Mouse (Mus musculus): ENCODE data around the gene Man2c1. TPM values are rescaled to one million over a fixed set of nuclear protein-coding genes. Genes with fewer than 3 reads are reported as not detected.
A peak's percentile ranks its signal among the peaks of the same experiment; 100 is the strongest.

Gene Man2c1
- total RNA-seq (2014; fragmentation: Nextera tagmentation) (66.7 and 68.5 TPM in 2 replicates), total RNA-seq (2017) (56.3 and 68.6 TPM in 2 replicates), polyA plus RNA-seq (2012) (106 and 122 TPM in 2 replicates)

DNA sequence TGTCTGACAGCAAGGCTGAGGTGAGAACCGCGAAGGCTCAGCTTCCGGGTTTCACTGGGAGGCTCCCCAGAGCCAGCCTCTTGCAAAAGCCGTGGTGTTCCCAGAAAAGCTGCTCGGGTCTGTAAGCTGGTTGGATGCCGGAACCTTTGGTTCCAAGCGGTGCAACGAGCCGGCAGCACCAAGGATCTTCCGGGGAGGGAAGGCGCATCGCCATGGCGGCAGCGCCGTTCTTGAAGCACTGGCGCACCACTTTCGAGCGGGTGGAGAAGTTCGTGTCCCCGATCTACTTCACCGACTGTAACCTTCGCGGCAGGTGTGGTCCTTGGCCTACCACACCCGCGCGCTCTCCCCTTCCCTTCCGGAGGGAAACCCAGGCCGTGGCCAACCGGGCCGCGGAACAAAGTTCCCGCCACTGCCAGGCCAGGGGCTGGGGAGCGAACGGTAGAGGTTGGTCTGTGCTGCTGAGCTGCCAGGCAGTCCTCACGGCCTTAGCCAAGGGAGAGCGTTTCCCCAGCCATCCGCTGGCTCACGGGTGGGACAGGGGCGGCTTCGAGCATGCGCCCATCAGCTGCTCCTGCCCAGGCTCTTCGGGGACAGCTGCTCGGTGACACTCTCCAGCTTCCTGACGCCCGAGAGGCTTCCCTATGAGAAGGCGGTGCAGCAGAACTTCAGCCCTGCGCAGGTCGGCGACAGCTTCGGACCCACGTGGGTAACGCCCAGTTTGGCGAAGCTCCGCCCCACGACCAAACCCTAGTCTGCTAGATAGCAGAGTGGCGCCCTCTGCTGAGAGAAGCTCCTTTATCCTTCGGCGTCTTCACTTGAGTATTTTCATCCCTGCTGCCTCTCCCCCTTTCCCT lies at the start of gene Man2c1:
Gene Man2c1 (plus strand): TSS at position 114 of the 857 bp plus-strand sequence.
- H3K36me3 ChIP-seq (replicated peaks) = peaks cover 68% of the 10 kb centered on the region
- ATAC-seq (ENCODE audit: extremely low read depth, insufficient number of reproducible peaks, low FRiP score, poor library complexity, severe bottlenecking) = peak; percentile 73

DNA sequence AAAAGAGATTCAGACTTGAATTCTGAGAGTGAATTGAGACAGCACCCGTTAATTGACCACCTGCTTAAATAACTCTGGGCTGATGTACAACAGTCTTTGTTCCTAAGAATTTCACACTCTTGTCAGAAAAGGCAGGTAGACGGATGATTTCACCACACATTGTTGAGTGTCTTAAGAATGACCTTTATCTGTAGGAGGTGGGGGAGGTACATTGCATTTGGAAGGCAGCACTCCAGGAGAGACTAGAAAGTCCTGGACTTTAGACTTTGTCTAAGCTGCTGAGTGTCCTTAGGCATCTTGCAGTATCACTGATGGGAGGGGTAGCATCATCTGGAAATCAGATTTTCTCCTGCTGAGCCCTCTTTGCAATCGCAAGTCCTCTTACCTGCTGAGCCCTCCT lies 48.3 kb upstream of the Man2c1 start:
- ATAC-seq (ENCODE audit: extremely low read depth, insufficient number of reproducible peaks, low FRiP score, poor library complexity, severe bottlenecking) = no peak
- H3K9me3 ChIP-seq (replicated peaks) = no peaks in the 10 kb centered on the region
- TF ChIP-seq CTCF (IDR thresholded peaks at IDR 0.05; ENCODE audit: low read depth, low read length) = no peak
- no peak for TF ChIP-seq GATA2 (IDR thresholded peaks at IDR 0.05; ENCODE audit: borderline replicate concordance, low read depth, low read length)
- TF ChIP-seq POLR2AphosphoS5 (IDR thresholded peaks at IDR 0.05; ENCODE audit: insufficient replicate concordance, low read depth, low read length) = no peak
- TF ChIP-seq TAL1 (conservative IDR thresholded peaks at IDR 0.05; ENCODE audit: low read depth, low read length) = no peak

More for the DNA sequence above, at the start of gene Man2c1:
- TF ChIP-seq GATA2 (IDR thresholded peaks at IDR 0.05; ENCODE audit: borderline replicate concordance, low read depth, low read length) (no peak), TAL1 (conservative IDR thresholded peaks at IDR 0.05; ENCODE audit: low read depth, low read length) (no peak), GATA1 (IDR thresholded peaks at IDR 0.05; ENCODE audit: borderline replicate concordance, low read length) (no peak), CTCF (IDR thresholded peaks at IDR 0.05; ENCODE audit: low read depth, low read length) (peak; percentile 37; the same call in 1 of the 2 replicates), POLR2AphosphoS5 (IDR thresholded peaks at IDR 0.05; ENCODE audit: insufficient replicate concordance, low read depth, low read length) (no peak)
- Histone ChIP-seq H3K27me3 (ENCODE audit: insufficient read depth, low read length) (no peaks in the 10 kb centered on the region), H3K4me1 (ENCODE audit: insufficient read depth, low read depth, low read length) (peaks cover 27% of the 10 kb centered on the region), H3K9me3 (replicated peaks) (no peaks in the 10 kb centered on the region), H3K4me3 (ENCODE audit: low read depth, low read length) (peak within 1 kb of the TSS; percentile 87)
- peak; percentile 92 for DNase-seq (ENCODE audit: low spot score)

DNA sequence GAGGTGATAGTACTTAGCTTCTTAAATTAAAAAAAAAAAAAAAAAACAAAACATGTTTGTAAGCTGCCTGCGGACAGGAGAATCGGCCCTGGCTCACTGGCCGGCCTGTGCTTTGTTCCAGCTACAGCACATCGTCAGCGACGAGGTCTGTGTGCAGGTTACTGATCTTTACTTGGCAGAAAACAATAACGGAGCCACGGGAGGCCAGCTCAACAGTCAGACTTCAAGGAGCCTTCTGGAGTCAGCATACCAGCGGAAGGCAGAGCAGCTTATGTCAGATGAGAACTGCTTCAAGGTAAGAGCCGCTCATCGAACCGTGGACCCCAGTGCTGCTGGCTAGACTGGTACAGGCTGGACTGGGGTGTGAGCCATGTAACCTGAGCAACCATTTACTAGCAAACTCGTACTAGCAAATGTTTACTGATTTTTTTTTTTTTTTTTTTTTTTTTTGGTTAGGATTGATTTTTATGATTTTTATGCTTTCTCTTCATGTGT lies 13.2 kb upstream of the Man2c1 start:
- H3K4me1 ChIP-seq (ENCODE audit: insufficient read depth, low read depth, low read length) = no peaks in the 10 kb centered on the region
- ATAC-seq (ENCODE audit: extremely low read depth, insufficient number of reproducible peaks, low FRiP score, poor library complexity, severe bottlenecking) (no peak), DNase-seq (ENCODE audit: low spot score) (no peak)
- H3K27me3 ChIP-seq (ENCODE audit: insufficient read depth, low read length) = no peaks in the 10 kb centered on the region
- no peak overlapping the region for H3K4me3 ChIP-seq (ENCODE audit: low read depth, low read length)
- peaks cover 94% of the 10 kb centered on the region for H3K36me3 ChIP-seq (replicated peaks)
- H3K9me3 ChIP-seq (replicated peaks) = no peaks in the 10 kb centered on the region
- no peak for TF ChIP-seq POLR2AphosphoS5 (IDR thresholded peaks at IDR 0.05; ENCODE audit: insufficient replicate concordance, low read depth, low read length)
- no peak for TF ChIP-seq GATA2 (IDR thresholded peaks at IDR 0.05; ENCODE audit: borderline replicate concordance, low read depth, low read length)
- TF ChIP-seq CTCF (IDR thresholded peaks at IDR 0.05; ENCODE audit: low read depth, low read length) = no peak
- TF ChIP-seq TAL1 (conservative IDR thresholded peaks at IDR 0.05; ENCODE audit: low read depth, low read length) = no peak
- TF ChIP-seq GATA1 (IDR thresholded peaks at IDR 0.05; ENCODE audit: borderline replicate concordance, low read length) = no peak

More for the DNA sequence above, 48.3 kb upstream of the Man2c1 start:
- DNase-seq (ENCODE audit: low spot score) = no peak
- Histone ChIP-seq H3K4me3 (ENCODE audit: low read depth, low read length) (no peak overlapping the region), H3K4me1 (ENCODE audit: insufficient read depth, low read depth, low read length) (peaks cover 15% of the 10 kb centered on the region), H3K27me3 (ENCODE audit: insufficient read depth, low read length) (no peaks in the 10 kb centered on the region), H3K36me3 (replicated peaks) (peaks cover 76% of the 10 kb centered on the region)

DNA sequence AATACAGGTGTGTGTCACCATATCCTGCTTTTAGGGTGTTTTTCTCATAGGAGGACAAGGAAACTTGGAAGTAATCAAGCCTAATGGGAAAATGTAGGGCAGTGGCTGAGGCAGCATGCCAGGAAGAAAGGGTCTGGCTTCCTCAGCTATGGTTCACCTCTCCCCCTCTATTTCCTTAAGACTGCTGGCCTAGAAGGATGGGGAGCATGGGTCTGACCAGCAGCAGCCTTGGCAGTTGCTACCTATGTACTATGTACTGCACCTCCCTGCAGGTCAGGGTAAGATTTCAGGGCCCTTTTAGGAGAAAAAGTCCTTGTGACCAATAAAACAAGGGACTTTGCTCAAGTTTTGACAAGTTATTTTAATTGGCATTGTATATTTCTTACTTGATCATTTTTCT lies 849 bp upstream of the Man2c1 start:
- no peaks in the 10 kb centered on the region for H3K9me3 ChIP-seq (replicated peaks)
- H3K36me3 ChIP-seq (replicated peaks) = peaks cover 67% of the 10 kb centered on the region
- no peaks in the 10 kb centered on the region for H3K27me3 ChIP-seq (ENCODE audit: insufficient read depth, low read length)
- peaks cover 27% of the 10 kb centered on the region for H3K4me1 ChIP-seq (ENCODE audit: insufficient read depth, low read depth, low read length)
- TF ChIP-seq POLR2AphosphoS5 (IDR thresholded peaks at IDR 0.05; ENCODE audit: insufficient replicate concordance, low read depth, low read length) (no peak), GATA1 (IDR thresholded peaks at IDR 0.05; ENCODE audit: borderline replicate concordance, low read length) (no peak), CTCF (IDR thresholded peaks at IDR 0.05; ENCODE audit: low read depth, low read length) (no peak), GATA2 (IDR thresholded peaks at IDR 0.05; ENCODE audit: borderline replicate concordance, low read depth, low read length) (no peak), TAL1 (conservative IDR thresholded peaks at IDR 0.05; ENCODE audit: low read depth, low read length) (no peak)
- ATAC-seq (ENCODE audit: extremely low read depth, insufficient number of reproducible peaks, low FRiP score, poor library complexity, severe bottlenecking) = no peak
- peak overlapping the region; percentile 87; the same call in 1 of the 2 replicates for H3K4me3 ChIP-seq (ENCODE audit: low read depth, low read length)
- DNase-seq (ENCODE audit: low spot score) = no peak

DNA sequence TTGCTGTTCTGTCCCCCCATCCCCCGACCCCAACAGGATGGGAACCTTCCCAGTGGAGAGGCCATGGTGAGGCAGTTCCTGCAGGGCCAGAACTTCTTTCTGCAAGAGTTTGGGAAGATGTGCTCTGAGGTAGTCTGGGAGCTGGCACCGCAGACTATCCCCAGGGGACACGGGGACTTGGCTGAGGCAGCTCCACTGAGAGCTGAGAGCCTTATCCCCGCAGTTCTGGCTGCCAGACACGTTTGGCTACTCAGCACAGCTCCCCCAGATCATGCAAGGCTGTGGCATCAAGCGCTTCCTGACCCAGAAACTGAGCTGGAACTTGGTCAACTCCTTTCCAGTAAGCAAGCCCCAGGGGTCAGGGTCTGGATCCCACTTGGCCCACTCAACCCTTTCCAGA lies 6.8 kb downstream of the Man2c1 start:
- Histone ChIP-seq H3K9me3 (replicated peaks) (no peaks in the 10 kb centered on the region), H3K36me3 (replicated peaks) (peaks cover 98% of the 10 kb centered on the region), H3K4me3 (ENCODE audit: low read depth, low read length) (no peak overlapping the region), H3K4me1 (ENCODE audit: insufficient read depth, low read depth, low read length) (no peaks in the 10 kb centered on the region), H3K27me3 (ENCODE audit: insufficient read depth, low read length) (no peaks in the 10 kb centered on the region)
- no peak for DNase-seq (ENCODE audit: low spot score)
- ATAC-seq (ENCODE audit: extremely low read depth, insufficient number of reproducible peaks, low FRiP score, poor library complexity, severe bottlenecking) = no peak
- TF ChIP-seq CTCF (IDR thresholded peaks at IDR 0.05; ENCODE audit: low read depth, low read length) = no peak
- TF ChIP-seq GATA2 (IDR thresholded peaks at IDR 0.05; ENCODE audit: borderline replicate concordance, low read depth, low read length) = no peak
- no peak for TF ChIP-seq POLR2AphosphoS5 (IDR thresholded peaks at IDR 0.05; ENCODE audit: insufficient replicate concordance, low read depth, low read length)
- no peak for TF ChIP-seq TAL1 (conservative IDR thresholded peaks at IDR 0.05; ENCODE audit: low read depth, low read length)
- TF ChIP-seq GATA1 (IDR thresholded peaks at IDR 0.05; ENCODE audit: borderline replicate concordance, low read length) = no peak

DNA sequence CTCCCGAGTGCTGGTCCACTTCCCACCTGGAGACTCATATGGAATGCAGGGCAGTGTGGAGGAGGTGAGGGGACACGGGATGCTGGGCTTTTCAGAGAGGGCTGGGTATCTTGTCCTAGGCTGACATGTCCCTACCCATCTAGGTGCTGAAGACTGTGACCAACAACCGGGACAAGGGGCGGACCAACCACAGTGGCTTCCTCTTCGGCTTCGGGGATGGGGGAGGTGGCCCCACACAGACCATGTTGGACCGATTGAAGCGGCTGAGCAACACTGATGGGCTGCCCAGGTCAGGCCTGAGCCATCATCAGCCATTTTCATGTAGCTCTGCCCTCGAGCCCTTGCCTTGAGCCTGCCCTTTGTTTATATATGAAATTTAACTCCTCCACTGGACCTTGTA lies 7.3 kb downstream of the Man2c1 start:
- no peaks in the 10 kb centered on the region for H3K9me3 ChIP-seq (replicated peaks)
- ATAC-seq (ENCODE audit: extremely low read depth, insufficient number of reproducible peaks, low FRiP score, poor library complexity, severe bottlenecking) (no peak), DNase-seq (ENCODE audit: low spot score) (no peak)
- TF ChIP-seq TAL1 (conservative IDR thresholded peaks at IDR 0.05; ENCODE audit: low read depth, low read length) (no peak), GATA1 (IDR thresholded peaks at IDR 0.05; ENCODE audit: borderline replicate concordance, low read length) (no peak), CTCF (IDR thresholded peaks at IDR 0.05; ENCODE audit: low read depth, low read length) (no peak), POLR2AphosphoS5 (IDR thresholded peaks at IDR 0.05; ENCODE audit: insufficient replicate concordance, low read depth, low read length) (no peak), GATA2 (IDR thresholded peaks at IDR 0.05; ENCODE audit: borderline replicate concordance, low read depth, low read length) (no peak)
- H3K27me3 ChIP-seq (ENCODE audit: insufficient read depth, low read length) = no peaks in the 10 kb centered on the region
- no peaks in the 10 kb centered on the region for H3K4me1 ChIP-seq (ENCODE audit: insufficient read depth, low read depth, low read length)
- peaks cover 98% of the 10 kb centered on the region for H3K36me3 ChIP-seq (replicated peaks)
- H3K4me3 ChIP-seq (ENCODE audit: low read depth, low read length) = no peak overlapping the region
